Mouse (Mus musculus): ENCODE measurements at regions not wholly inside any gene's neighbourhood (a gene's known extent, or its start where the extent isn't known, plus 50 kb on each side); places are given as distances from the start of the nearest gene placed in this dataset.

GRCm38 (mm10) chr5:74882563-74882962 is 162.0 kb downstream of the Chic2 start:
- DNase-seq = peak in 1 of 2 experiments; percentile 57

GRCm38 (mm10) chr5:74880669-74881226 is 163.8 kb downstream of the Chic2 start:
- DNase-seq = peak; percentile 45 to 80

- no peak for DNase-seq
Observed at GRCm38 (mm10) chr5:74880048-74880437, 164.5 kb downstream of the Chic2 start.

- DNase-seq = no peak
Observed at GRCm38 (mm10) chr5:74879098-74880047, 165.2 kb downstream of the Chic2 start.

- DNase-seq = peak; percentile 35 to 71
Observed at GRCm38 (mm10) chr5:74877595-74877994, 167.0 kb downstream of the Chic2 start.

GRCm38 (mm10) chr5:74877185-74877584 is 167.4 kb downstream of the Chic2 start:
- DNase-seq = peak in 1 of 2 experiments; percentile 39

GRCm38 (mm10) chr5:74874691-74875090 is 169.9 kb downstream of the Chic2 start:
- peak; percentile 47 to 80 for DNase-seq

GRCm38 (mm10) chr5:74870615-74871014 is 167.9 kb upstream of the Lnx1 start:
- DNase-seq = peak in 1 of 2 experiments; percentile 53

- DNase-seq = no peak
Observed at GRCm38 (mm10) chr5:74867113-74867785, 164.5 kb upstream of the Lnx1 start.

- DNase-seq = no peak
Observed at GRCm38 (mm10) chr5:74866697-74867096, 164.0 kb upstream of the Lnx1 start.

- DNase-seq = no peak
Observed at GRCm38 (mm10) chr5:74865446-74865845, 162.7 kb upstream of the Lnx1 start.

- no peak for DNase-seq
Observed at GRCm38 (mm10) chr5:74864540-74865157, 161.9 kb upstream of the Lnx1 start.

- DNase-seq = no peak
Observed at GRCm38 (mm10) chr5:74861297-74861696, 158.6 kb upstream of the Lnx1 start.

GRCm38 (mm10) chr5:74857861-74858260 is 155.1 kb upstream of the Lnx1 start:
- no peak for DNase-seq

- DNase-seq = no peak
Observed at GRCm38 (mm10) chr5:74857161-74857560, 154.4 kb upstream of the Lnx1 start.

- peak in 1 of 2 experiments; percentile 33 for DNase-seq
Observed at GRCm38 (mm10) chr5:74847824-74848223, 145.1 kb upstream of the Lnx1 start.

- DNase-seq = no peak
Observed at GRCm38 (mm10) chr5:74846674-74847073, 144.0 kb upstream of the Lnx1 start.

- no peak for DNase-seq
Observed at GRCm38 (mm10) chr5:74834401-74834800, 131.7 kb upstream of the Lnx1 start.

GRCm38 (mm10) chr5:74833887-74834286 is 131.2 kb upstream of the Lnx1 start:
- no peak for DNase-seq

GRCm38 (mm10) chr5:74832011-74832410 is 129.3 kb upstream of the Lnx1 start:
- DNase-seq = no peak

- no peak for DNase-seq
Observed at GRCm38 (mm10) chr5:74830646-74831045, 127.9 kb upstream of the Lnx1 start.

GRCm38 (mm10) chr5:74829003-74829402 is 126.3 kb upstream of the Lnx1 start:
- DNase-seq = no peak

GRCm38 (mm10) chr5:74827944-74828343 is 125.2 kb upstream of the Lnx1 start:
- no peak for DNase-seq

All from lung, postnatal 4 days (tissue).